Mouse (Mus musculus): ENCODE measurements around the gene Gucy2d. TPM values are rescaled to one million over a fixed set of nuclear protein-coding genes. Genes with fewer than 3 reads are reported as not detected.
A peak's percentile ranks its signal among the peaks of the same experiment; 100 is the strongest.

Gene Gucy2d
- polyA plus RNA-seq, 1 experiment from 2014 or later, result not detected

DNA sequence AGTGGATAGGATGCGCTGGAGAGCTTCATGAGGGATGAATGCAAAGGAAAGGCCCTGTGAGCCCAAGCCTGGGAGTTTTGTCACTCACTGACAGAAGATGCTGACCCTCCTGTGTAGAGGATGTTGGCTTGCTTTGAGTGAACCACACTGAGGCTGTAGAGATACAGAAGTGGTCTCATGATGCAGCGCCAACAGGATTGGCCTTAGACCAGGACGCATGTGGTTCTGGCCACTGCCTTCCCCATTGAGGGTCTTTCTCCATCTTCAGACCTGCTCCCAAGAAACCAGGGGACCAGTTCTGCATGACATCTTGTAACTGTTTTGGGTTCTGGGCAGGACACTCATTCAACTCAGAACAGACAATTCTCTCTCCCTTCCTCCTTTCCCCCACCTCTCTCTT lies 10.6 kb upstream of the Gucy2d start:
- Histone ChIP-seq H3K4me2 (ENCODE audit: low read length) (no peak overlapping the region), H3K36me3 (ENCODE audit: control insufficient read depth, insufficient read depth, low read length) (no peaks in the 10 kb centered on the region), H3K9me3 (ENCODE audit: control insufficient read depth, low read length) (no peaks in the 10 kb centered on the region), H3K4me3 (replicated peaks; ENCODE audit: low read depth, low read length) (no peak overlapping the region), H3K4me1 (ENCODE audit: control insufficient read depth, insufficient read depth, low read length) (no peaks in the 10 kb centered on the region), H3K27ac (replicated peaks; ENCODE audit: low read depth, low read length) (no peak overlapping the region), H3K27me3 (ENCODE audit: control insufficient read depth, insufficient read depth, low read length) (no peaks in the 10 kb centered on the region), H3K9ac (replicated peaks; ENCODE audit: low read length) (no peak overlapping the region)
- 98% methylated on average over 3 of the region's 3 CpGs for WGBS
- DNase-seq, result no peak
- no peak for ATAC-seq (ENCODE audit: low FRiP score, low TSS enrichment)

DNA sequence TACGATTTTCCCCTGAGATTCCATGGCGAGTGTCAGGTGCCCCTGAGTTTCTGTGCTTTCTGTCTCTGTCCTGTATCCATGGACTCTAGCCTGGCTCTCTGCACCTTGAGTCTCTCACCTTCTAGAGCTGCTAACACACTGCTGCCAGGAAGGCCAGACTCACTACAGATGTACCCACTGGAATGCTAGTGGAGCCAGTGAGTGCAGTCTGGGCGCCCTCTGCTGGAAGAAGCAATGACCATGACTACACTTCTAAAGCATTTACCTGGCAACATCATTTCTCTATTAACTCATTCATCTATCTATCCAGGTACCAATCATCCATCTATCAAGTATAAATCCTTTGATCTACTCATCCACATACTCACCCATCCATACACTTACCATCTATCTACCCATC lies 9.4 kb upstream of the Gucy2d start:
- Histone ChIP-seq H3K27ac (replicated peaks; ENCODE audit: low read depth, low read length) (no peak overlapping the region), H3K4me2 (ENCODE audit: low read length) (no peak overlapping the region), H3K9ac (replicated peaks; ENCODE audit: low read length) (no peak overlapping the region), H3K4me3 (replicated peaks; ENCODE audit: low read depth, low read length) (no peak overlapping the region), H3K9me3 (ENCODE audit: control insufficient read depth, low read length) (no peaks in the 10 kb centered on the region), H3K27me3 (ENCODE audit: control insufficient read depth, insufficient read depth, low read length) (no peaks in the 10 kb centered on the region), H3K4me1 (ENCODE audit: control insufficient read depth, insufficient read depth, low read length) (no peaks in the 10 kb centered on the region), H3K36me3 (ENCODE audit: control insufficient read depth, insufficient read depth, low read length) (no peaks in the 10 kb centered on the region)
- ATAC-seq (ENCODE audit: low FRiP score, low TSS enrichment), result no peak
- 40% methylated on average over 3 of the region's 3 CpGs for WGBS
- DNase-seq, result peak; percentile 87

DNA sequence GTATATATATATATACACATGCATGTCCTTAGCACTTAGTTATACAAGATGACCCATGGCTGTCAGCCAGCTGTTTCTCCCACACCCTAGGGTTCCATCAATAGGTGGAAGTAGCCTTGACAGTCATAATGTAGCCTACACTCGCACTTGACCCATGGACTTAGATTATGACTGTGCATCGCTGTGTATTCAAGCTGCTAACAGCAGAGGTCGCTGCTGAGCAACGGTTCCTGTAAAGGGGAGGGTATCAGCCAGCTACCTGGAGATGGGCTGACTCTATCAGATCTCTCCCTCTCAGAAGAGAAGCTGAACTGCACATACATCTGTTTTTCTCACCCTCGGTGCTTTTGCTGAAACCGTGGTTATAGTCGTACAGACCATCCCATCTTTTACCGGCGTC lies 2.6 kb upstream of the Gucy2d start:
- H3K4me3 ChIP-seq (replicated peaks; ENCODE audit: low read depth, low read length), result no peak overlapping the region
- no peaks in the 10 kb centered on the region for H3K9me3 ChIP-seq (ENCODE audit: control insufficient read depth, low read length)
- DNase-seq (peak; percentile 66), ATAC-seq (ENCODE audit: low FRiP score, low TSS enrichment) (no peak)
- no peak overlapping the region for H3K27ac ChIP-seq (replicated peaks; ENCODE audit: low read depth, low read length)
- H3K9ac ChIP-seq (replicated peaks; ENCODE audit: low read length), result no peak overlapping the region
- H3K4me1 ChIP-seq (ENCODE audit: control insufficient read depth, insufficient read depth, low read length), result no peaks in the 10 kb centered on the region
- WGBS, result 37% methylated on average over 9 of the region's 9 CpGs
- no peaks in the 10 kb centered on the region for H3K27me3 ChIP-seq (ENCODE audit: control insufficient read depth, insufficient read depth, low read length)
- H3K36me3 ChIP-seq (ENCODE audit: control insufficient read depth, insufficient read depth, low read length), result no peaks in the 10 kb centered on the region
- no peak overlapping the region for H3K4me2 ChIP-seq (ENCODE audit: low read length)

DNA sequence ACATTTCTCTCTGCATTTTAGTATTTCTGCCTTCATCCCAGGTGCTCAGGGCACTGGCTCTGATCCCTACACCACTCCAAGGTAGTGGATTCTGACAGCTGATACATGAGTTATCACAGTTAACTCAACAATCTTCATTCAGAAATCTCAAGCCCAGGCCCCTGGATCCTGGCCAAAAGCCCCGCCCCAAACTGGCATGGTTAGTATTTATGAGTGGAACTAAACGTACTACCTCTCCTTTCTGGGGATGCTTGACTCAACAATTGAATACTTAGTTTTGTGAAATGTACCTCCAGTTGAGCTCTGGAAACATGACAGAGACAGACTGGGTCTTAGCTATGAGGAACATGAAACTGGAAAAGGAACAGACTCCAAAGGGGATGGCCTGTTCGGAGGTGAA lies 6.7 kb downstream of the Gucy2d start:
- no peak for ATAC-seq (ENCODE audit: low FRiP score, low TSS enrichment)
- no peaks in the 10 kb centered on the region for H3K27me3 ChIP-seq (ENCODE audit: control insufficient read depth, insufficient read depth, low read length)
- no peaks in the 10 kb centered on the region for H3K36me3 ChIP-seq (ENCODE audit: control insufficient read depth, insufficient read depth, low read length)
- H3K9me3 ChIP-seq (ENCODE audit: control insufficient read depth, low read length), result no peaks in the 10 kb centered on the region
- H3K4me2 ChIP-seq (ENCODE audit: low read length), result no peak overlapping the region
- DNase-seq, result no peak
- no peak overlapping the region for H3K27ac ChIP-seq (replicated peaks; ENCODE audit: low read depth, low read length)
- no peaks in the 10 kb centered on the region for H3K4me1 ChIP-seq (ENCODE audit: control insufficient read depth, insufficient read depth, low read length)
- no peak overlapping the region for H3K9ac ChIP-seq (replicated peaks; ENCODE audit: low read length)
- WGBS, result 90% methylated on average over 3 of the region's 3 CpGs
- H3K4me3 ChIP-seq (replicated peaks; ENCODE audit: low read depth, low read length), result no peak overlapping the region

DNA sequence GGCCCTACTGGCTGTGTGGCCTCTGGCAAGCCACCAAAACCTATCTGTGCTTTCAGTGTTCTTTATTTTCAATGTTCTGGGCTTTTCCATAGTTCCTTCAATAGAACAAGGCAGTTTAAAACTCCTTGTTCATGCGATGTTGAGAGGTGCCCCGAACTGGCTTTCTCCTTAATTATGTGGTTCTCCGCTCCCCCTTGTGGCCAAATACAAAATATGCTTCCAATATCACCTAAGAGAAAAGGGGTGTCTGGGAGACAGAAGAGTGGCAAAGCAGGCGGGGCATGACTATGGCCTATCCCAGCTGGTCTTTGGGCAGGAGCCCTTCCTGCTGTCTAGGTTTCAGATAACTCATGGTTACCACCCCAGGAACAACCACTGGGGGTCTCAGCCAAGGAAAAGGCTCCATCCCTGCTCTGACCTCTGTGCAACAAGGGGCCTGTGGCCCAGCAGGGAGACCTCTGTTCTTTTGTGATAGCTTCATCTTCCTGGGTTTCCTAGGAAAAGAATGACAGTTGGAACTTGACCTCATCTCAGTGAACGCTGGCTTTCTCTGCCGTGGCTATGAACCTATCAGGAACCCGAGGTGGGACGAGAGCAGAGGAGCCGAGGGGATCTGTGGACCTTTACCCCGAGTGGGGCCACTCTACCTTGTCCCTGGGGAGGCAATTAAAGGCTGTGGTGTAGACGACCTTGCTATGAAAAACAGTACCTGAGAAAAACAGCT lies 7.5 kb downstream of the Gucy2d start:
- Histone ChIP-seq H3K9ac (replicated peaks; ENCODE audit: low read length) (no peak overlapping the region), H3K27ac (replicated peaks; ENCODE audit: low read depth, low read length) (no peak overlapping the region), H3K4me2 (ENCODE audit: low read length) (no peak overlapping the region), H3K9me3 (ENCODE audit: control insufficient read depth, low read length) (no peaks in the 10 kb centered on the region), H3K4me3 (replicated peaks; ENCODE audit: low read depth, low read length) (no peak overlapping the region), H3K36me3 (ENCODE audit: control insufficient read depth, insufficient read depth, low read length) (no peaks in the 10 kb centered on the region), H3K4me1 (ENCODE audit: control insufficient read depth, insufficient read depth, low read length) (no peaks in the 10 kb centered on the region), H3K27me3 (ENCODE audit: control insufficient read depth, insufficient read depth, low read length) (no peaks in the 10 kb centered on the region)
- peak; percentile 79 for DNase-seq
- 60% methylated on average over 11 of the region's 11 CpGs for WGBS
- no peak for ATAC-seq (ENCODE audit: low FRiP score, low TSS enrichment)

DNA sequence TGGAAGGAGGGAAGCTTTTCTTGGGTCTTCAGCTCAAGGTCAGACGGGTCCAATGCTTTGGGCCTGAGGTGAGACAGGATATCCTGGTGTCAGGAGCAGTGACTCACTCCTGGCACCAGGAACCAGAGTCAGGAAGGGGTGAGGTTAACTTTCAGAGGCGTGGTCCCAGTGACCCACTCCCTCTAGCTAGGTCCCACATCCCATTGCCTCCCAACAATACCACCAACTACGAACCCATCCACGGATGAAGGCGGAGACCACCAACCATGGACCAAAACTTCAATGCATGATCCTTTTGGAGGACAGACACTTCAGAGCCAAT lies 8.1 kb downstream of the Gucy2d start:
- no peaks in the 10 kb centered on the region for H3K9me3 ChIP-seq (ENCODE audit: control insufficient read depth, low read length)
- no peak overlapping the region for H3K27ac ChIP-seq (replicated peaks; ENCODE audit: low read depth, low read length)
- ATAC-seq (ENCODE audit: low FRiP score, low TSS enrichment) (no peak), DNase-seq (no peak)
- 96% methylated on average over 5 of the region's 5 CpGs for WGBS
- no peak overlapping the region for H3K4me3 ChIP-seq (replicated peaks; ENCODE audit: low read depth, low read length)
- no peaks in the 10 kb centered on the region for H3K4me1 ChIP-seq (ENCODE audit: control insufficient read depth, insufficient read depth, low read length)
- no peaks in the 10 kb centered on the region for H3K27me3 ChIP-seq (ENCODE audit: control insufficient read depth, insufficient read depth, low read length)
- H3K36me3 ChIP-seq (ENCODE audit: control insufficient read depth, insufficient read depth, low read length), result no peaks in the 10 kb centered on the region
- no peak overlapping the region for H3K4me2 ChIP-seq (ENCODE audit: low read length)
- no peak overlapping the region for H3K9ac ChIP-seq (replicated peaks; ENCODE audit: low read length)

DNA sequence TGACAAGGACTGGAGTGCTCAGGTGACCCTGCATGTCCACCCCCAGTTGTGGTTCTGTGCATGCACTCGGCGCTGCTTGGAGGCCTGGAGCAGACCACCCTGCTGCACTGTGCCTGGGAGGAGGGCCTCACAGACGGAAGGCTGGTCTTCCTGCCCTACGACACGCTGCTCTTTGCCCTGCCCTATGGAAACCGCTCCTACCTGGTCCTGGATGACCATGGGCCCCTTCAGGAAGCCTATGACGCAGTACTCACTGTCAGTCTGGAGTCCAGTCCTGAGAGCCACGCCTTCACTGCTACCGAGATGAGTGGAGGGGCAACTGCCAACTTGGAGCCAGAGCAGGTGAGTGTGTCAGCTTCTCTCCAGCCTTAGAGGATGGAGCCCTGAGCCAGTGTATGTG lies 9.5 kb downstream of the Gucy2d start:
- H3K27me3 ChIP-seq (ENCODE audit: control insufficient read depth, insufficient read depth, low read length), result no peaks in the 10 kb centered on the region
- WGBS, result 91% methylated on average over 9 of the region's 9 CpGs
- H3K4me1 ChIP-seq (ENCODE audit: control insufficient read depth, insufficient read depth, low read length), result no peaks in the 10 kb centered on the region
- H3K27ac ChIP-seq (replicated peaks; ENCODE audit: low read depth, low read length), result no peak overlapping the region
- H3K9me3 ChIP-seq (ENCODE audit: control insufficient read depth, low read length), result no peaks in the 10 kb centered on the region
- no peak overlapping the region for H3K4me2 ChIP-seq (ENCODE audit: low read length)
- DNase-seq, result no peak
- H3K4me3 ChIP-seq (replicated peaks; ENCODE audit: low read depth, low read length), result no peak overlapping the region
- no peaks in the 10 kb centered on the region for H3K36me3 ChIP-seq (ENCODE audit: control insufficient read depth, insufficient read depth, low read length)
- H3K9ac ChIP-seq (replicated peaks; ENCODE audit: low read length), result no peak overlapping the region
- no peak for ATAC-seq (ENCODE audit: low FRiP score, low TSS enrichment)

DNA sequence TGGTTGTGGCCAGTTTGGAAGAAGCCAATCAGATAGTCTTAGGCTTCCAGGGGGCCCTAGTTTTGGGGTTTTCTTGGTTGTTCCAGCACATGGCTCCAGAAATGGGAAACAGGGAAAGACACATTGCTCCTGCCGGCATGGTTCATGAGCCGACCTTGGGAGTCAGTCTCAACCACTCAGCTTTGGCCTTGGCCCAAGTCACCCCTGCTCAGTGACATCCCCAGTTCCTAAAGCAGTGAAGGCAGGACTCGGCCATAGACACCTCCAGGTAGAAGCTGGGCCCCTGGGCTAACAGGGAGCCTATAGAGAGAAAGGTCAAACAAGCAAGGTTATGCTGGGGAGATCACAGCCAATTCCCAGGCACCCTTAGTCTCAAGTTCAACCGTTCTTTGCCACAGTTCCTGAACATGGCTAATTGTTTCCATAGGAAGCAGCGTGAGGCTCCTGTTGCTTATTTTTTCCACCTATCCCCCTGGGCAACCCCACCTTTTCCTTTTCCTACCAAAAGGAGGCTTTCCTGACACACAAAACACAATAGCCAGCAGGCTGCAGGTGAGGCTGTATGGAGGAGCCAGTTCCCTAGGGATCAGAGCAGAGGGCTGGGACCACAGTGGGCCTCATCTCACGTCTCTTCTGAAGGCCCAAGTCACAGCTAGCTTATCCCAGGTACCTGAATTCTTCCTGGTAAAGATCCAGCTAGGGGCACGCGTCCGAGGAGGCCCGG lies 14.3 kb downstream of the Gucy2d start:
- Histone ChIP-seq H3K27me3 (ENCODE audit: control insufficient read depth, insufficient read depth, low read length) (no peaks in the 10 kb centered on the region), H3K27ac (replicated peaks; ENCODE audit: low read depth, low read length) (no peak overlapping the region), H3K4me3 (replicated peaks; ENCODE audit: low read depth, low read length) (no peak overlapping the region)

DNA sequence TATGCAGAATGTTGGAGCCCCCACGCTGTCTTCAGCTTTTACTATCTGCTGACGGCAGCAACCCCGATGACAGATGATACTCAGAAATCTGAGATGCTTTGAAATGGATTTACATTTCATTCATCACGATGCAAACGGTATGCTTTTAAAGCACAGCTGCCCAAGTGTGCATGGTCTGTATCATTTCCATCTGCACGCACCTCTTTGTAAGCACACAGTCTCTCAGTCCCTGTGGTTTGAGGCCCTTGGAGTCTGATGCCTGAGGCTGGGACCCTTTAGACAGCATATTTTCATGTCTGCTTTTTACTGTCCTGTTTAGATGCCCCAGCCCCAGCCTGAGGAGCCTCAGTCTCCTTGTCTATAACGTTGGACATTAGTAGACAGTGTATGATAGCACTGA lies 20.1 kb downstream of the Gucy2d start:
- no peaks in the 10 kb centered on the region for H3K36me3 ChIP-seq (ENCODE audit: control insufficient read depth, insufficient read depth, low read length)
- H3K27ac ChIP-seq (replicated peaks; ENCODE audit: low read depth, low read length), result no peak overlapping the region
- no peak overlapping the region for H3K4me3 ChIP-seq (replicated peaks; ENCODE audit: low read depth, low read length)
- no peak overlapping the region for H3K9ac ChIP-seq (replicated peaks; ENCODE audit: low read length)
- no peaks in the 10 kb centered on the region for H3K4me1 ChIP-seq (ENCODE audit: control insufficient read depth, insufficient read depth, low read length)
- no peak overlapping the region for H3K4me2 ChIP-seq (ENCODE audit: low read length)
- H3K9me3 ChIP-seq (ENCODE audit: control insufficient read depth, low read length), result no peaks in the 10 kb centered on the region
- no peak for ATAC-seq (ENCODE audit: low FRiP score, low TSS enrichment)
- 73% methylated on average over 7 of the region's 7 CpGs for WGBS
- DNase-seq, result no peak
- no peaks in the 10 kb centered on the region for H3K27me3 ChIP-seq (ENCODE audit: control insufficient read depth, insufficient read depth, low read length)

More for the DNA sequence above, 14.3 kb downstream of the Gucy2d start:
- no peaks in the 10 kb centered on the region for H3K9me3 ChIP-seq (ENCODE audit: control insufficient read depth, low read length)
- DNase-seq (no peak), ATAC-seq (ENCODE audit: low FRiP score, low TSS enrichment) (no peak)
- no peaks in the 10 kb centered on the region for H3K4me1 ChIP-seq (ENCODE audit: control insufficient read depth, insufficient read depth, low read length)
- H3K4me2 ChIP-seq (ENCODE audit: low read length), result no peak overlapping the region
- no peaks in the 10 kb centered on the region for H3K36me3 ChIP-seq (ENCODE audit: control insufficient read depth, insufficient read depth, low read length)
- WGBS, result 83% methylated on average over 10 of the region's 10 CpGs
- no peak overlapping the region for H3K9ac ChIP-seq (replicated peaks; ENCODE audit: low read length)

Measured in midbrain, embryonic 14.5 days (tissue).